Mouse (Mus musculus) forebrain, embryonic 14.5 days (tissue): ENCODE data around the gene Ska3. TPM values are rescaled to one million over a fixed set of nuclear protein-coding genes. Genes with fewer than 3 reads are reported as not detected.
A peak's percentile ranks its signal among the peaks of the same experiment; 100 is the strongest.
"Not testable (repeated sequence)": the region's sequence is repeated elsewhere in the genome, so short reads cannot be mapped to it uniquely, and the experiment has no call there.

Experiments
- ATAC-seq: fragments of 200-750 bp; cut with Nextera tagmentation; 2 replicates; pipeline ENCODE4 v1.8.0; 2017; ENCODE audit warnings: mild to moderate bottlenecking, moderate library complexity
- DNase-seq: peaks from one replicate; pipeline ENCODE4 v3.0.0-alpha.2; 2015; ENCODE audit warnings: low spot score
- H3K27ac ChIP-seq: fragments of 300-500 bp; sonication (generic); 2 replicates; pipeline ENCODE4 v1.5.1; 2014; ENCODE audit warnings: low read depth, mild to moderate bottlenecking, control low read depth, low read length, moderate library complexity
- H3K27me3 ChIP-seq: fragments of 300-500 bp; sonication (generic); replicated peaks from 2 replicates; pipeline ENCODE4 v1.6.1; 2014; ENCODE audit warnings: low read length, control low read depth, mixed read lengths; ENCODE audit not compliant: control insufficient read depth, insufficient read depth
- H3K36me3 ChIP-seq: fragments of 300-500 bp; sonication (generic); 2 replicates; pipeline ENCODE4 v1.6.1; 2014; ENCODE audit warnings: low read length, control low read depth; ENCODE audit not compliant: control insufficient read depth, insufficient read depth
- H3K4me1 ChIP-seq: fragments of 300-500 bp; sonication (generic); 2 replicates; pipeline ENCODE4 v1.6.1; 2014; ENCODE audit warnings: antibody characterized with exemption, low read length, control low read depth; ENCODE audit not compliant: control insufficient read depth, insufficient read depth
- H3K4me2 ChIP-seq: fragments of 300-500 bp; sonication (generic); 2 replicates; pipeline ENCODE4 v1.6.1; 2014; ENCODE audit warnings: mild to moderate bottlenecking, control low read depth, low read length
- H3K4me3 ChIP-seq: fragments of 300-500 bp; sonication (generic); 2 replicates; pipeline ENCODE4 v1.5.1; 2014; ENCODE audit warnings: low read depth, low read length, control low read depth
- H3K9ac ChIP-seq: fragments of 300-500 bp; sonication (generic); 2 replicates; pipeline ENCODE4 v1.6.1; 2014; ENCODE audit warnings: mild to moderate bottlenecking, low read length, control low read depth, moderate library complexity
- H3K9me3 ChIP-seq: fragments of 300-500 bp; sonication (generic); replicated peaks from 2 replicates; pipeline ENCODE4 v1.6.1; 2016; ENCODE audit warnings: low read length, control low read depth, mixed read lengths; ENCODE audit not compliant: control insufficient read depth
- WGBS: fragments of 180-500 bp; shearing (Covaris S2); extraction: QIAGEN DNeasy Blood & Tissue Kit; methylation state at CpG from one replicate; pipeline ENCODE4 v1.1.7; 2014; 5-methylcytosine and 5-hydroxymethylcytosine counted together
- polyA plus RNA-seq: library from polyadenylated mRNA; unstranded; fragments of >200 nt; fragmentation: Nextera tagmentation; extraction: Ambion mirVana; gene quantifications from 2 replicates; pipeline ENCODE4 v1.2.1, GENCODE M21; 2014

Gene Ska3
- polyA plus RNA-seq = 11.5 and 11.9 TPM in 2 replicates

DNA sequence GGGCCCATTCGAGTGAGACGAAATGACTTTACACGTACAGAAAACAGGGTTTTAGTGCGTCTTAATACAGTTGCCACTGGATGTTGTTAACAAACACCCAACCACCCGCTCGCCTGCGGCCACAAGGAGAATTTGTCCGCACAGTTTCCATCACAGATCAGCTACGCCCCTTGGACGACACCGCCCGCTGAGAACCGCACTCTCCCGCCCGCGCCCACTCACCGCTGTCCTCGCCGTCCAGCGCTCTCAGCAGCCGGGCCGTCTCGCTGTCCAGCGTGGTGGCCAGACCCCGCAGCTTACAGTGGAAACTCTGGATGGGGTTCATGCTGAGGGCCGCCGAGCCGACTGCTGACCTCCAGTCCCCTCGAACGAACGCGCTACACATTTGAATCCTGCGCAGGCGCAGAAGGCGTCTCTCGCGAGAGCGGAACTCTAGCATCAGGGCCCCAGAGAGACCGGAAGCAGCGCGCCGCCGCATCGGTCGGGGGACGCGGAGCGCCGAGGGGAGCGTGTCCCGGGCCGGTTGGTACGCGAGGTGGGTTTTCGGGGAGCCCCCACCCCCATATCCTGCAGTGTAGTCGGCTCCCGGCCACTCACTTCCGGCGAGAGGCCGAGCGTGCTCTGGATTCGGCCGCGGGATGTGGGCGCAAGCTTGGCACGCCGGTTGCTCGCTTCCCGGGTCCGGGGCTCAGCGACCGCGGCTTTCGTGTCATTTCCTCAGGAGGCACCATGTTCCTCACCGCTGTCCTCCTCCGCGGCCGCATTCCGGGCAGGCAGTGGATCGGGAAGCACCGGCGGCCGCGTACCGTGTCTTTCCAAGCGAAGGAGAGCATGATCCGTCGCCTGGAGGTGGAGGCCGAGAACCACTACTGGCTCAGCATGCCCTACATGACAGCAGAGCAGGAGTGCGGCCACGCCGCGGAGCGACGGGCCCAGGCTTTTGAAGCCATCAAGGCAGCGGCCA is at the start of gene Ska3, which contains the start of gene Mrpl57:
Ska3 (minus strand) TSS at position 398 of the 964 bp plus-strand sequence.
Mrpl57 (plus strand) TSS at position 447 of the 964 bp plus-strand sequence.
- ATAC-seq (peak; percentile 98), DNase-seq (peak; percentile 97)
- Histone ChIP-seq H3K4me1 (peaks cover 7% of the 10 kb centered on the region; the same call in 1 of the 2 replicates), H3K36me3 (peaks cover 11% of the 10 kb centered on the region), H3K27ac (peak within 1 kb of the TSS; percentile 90), H3K27me3 (no peaks in the 10 kb centered on the region), H3K9me3 (no peaks in the 10 kb centered on the region), H3K4me3 (peak within 1 kb of the TSS; percentile 82), H3K9ac (peak within 1 kb of the TSS; percentile 92), H3K4me2 (peak within 1 kb of the TSS; percentile 60)
- under 1% methylated on average over 93 of the region's 96 CpGs for WGBS

DNA sequence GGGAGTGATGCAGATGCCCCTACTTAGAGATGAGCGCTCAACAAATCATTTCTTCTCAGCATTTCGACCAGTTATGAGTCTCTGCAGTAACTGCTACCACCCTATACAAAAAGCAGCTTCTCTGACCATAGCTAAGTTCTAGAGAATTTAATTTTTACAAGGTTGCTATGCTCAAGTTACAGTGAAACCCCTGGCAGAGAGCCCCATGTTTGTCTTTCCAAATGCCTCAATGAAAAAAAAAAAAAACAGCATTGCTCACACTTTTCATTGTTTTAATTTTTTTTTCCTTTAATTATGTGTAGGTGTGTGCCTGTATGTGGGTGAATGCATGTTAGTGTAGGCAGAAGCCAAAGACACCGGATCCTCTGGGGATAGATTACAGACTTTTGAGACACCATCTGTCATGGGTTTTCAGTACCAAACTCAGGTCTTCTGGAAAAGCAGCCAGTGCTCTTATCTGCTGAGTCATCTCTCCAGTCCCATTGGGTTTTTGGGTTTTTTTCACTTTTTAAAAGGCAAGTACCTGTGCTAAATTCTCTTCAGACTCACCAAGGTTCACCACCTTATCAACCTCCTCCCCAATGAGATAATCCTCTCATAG is 40.8 kb upstream of the Ska3 start:
- 90% methylated on average over 3 of the region's 3 CpGs for WGBS
- H3K4me2 ChIP-seq = no peak overlapping the region
- no peak overlapping the region for H3K4me3 ChIP-seq
- no peaks in the 10 kb centered on the region for H3K27me3 ChIP-seq
- no peaks in the 10 kb centered on the region for H3K4me1 ChIP-seq
- no peak overlapping the region for H3K9ac ChIP-seq
- ATAC-seq (no peak), DNase-seq (no peak)
- H3K9me3 ChIP-seq = no peaks in the 10 kb centered on the region
- no peak overlapping the region for H3K27ac ChIP-seq
- H3K36me3 ChIP-seq = peaks cover 54% of the 10 kb centered on the region

DNA sequence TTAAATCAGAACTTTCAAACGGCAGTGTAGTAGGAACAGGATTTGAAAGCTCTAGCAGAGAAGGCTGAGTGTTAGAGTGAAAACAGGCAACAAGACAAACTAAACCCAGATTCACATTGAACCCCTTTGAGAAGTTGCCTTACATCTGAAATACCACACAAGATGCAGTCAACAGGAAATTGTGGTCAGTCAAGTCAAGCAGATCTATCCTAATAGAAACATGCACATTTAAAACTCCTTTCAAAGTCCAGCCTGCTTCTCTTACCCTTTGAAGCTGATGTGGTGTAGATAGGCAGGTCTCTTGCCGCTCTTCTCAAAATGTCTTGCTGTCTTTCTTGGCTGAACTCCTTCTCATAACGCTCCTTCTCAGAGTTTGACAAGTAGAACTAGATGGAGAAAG is 39.3 kb upstream of the Ska3 start:
- H3K36me3 ChIP-seq = peaks cover 64% of the 10 kb centered on the region
- 90% methylated on average over 3 of the region's 3 CpGs for WGBS
- no peak for ATAC-seq

DNA sequence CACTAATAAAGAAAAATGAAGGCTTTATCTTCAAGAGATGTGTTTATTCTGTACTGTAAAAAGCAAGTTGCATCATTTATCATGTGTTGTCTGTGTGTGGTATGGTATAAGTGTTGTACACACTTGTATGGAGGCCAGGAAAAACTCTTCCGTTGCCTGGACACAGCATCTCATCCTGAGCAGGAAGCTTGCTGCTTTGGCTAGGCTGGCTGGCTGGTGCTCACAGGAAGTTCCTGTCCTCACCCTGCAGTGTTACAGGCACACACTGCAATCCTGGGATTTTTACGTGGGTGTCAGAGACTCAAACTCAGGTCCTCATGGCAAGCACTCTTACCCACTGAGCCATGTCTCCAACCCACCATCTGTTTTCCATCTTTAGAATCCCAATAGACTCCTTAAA is 37.1 kb upstream of the Ska3 start:
- H3K4me2 ChIP-seq = no peak overlapping the region

More for the DNA sequence above, 39.3 kb upstream of the Ska3 start:
- Histone ChIP-seq H3K27ac (no peak overlapping the region), H3K27me3 (no peaks in the 10 kb centered on the region), H3K4me3 (no peak overlapping the region), H3K4me2 (no peak overlapping the region), H3K9ac (no peak overlapping the region), H3K4me1 (no peaks in the 10 kb centered on the region), H3K9me3 (no peaks in the 10 kb centered on the region)
- DNase-seq = no peak

DNA sequence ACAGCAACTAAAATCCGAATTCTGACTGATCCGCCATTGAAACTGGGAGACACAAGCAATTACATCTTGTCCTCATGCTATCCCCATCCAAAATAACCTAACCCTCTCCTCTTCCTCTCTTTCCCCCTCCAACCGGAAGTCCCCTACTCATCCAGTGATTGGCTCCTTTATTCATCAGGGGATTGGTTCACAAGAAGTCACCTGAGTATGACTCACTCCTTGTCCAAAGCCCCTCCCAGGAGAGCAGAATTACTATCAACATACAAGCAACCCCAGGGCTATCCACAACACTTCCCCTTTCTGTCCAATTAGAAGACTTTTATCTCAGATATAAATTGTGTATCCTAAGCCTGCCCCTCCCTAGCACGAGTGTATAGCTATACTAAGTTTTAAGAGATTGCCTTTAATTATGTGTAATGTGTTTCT is 36.0 kb upstream of the Ska3 start:
- Histone ChIP-seq H3K9ac (no peak overlapping the region), H3K27me3 (no peaks in the 10 kb centered on the region)
- WGBS = 94% methylated on average over 4 of the region's 4 CpGs

More for the DNA sequence above, 37.1 kb upstream of the Ska3 start:
- no peaks in the 10 kb centered on the region for H3K9me3 ChIP-seq
- H3K27ac ChIP-seq = no peak overlapping the region
- H3K27me3 ChIP-seq = no peaks in the 10 kb centered on the region
- DNase-seq = no peak
- ATAC-seq = no peak
- H3K4me3 ChIP-seq = no peak overlapping the region
- no peak overlapping the region for H3K9ac ChIP-seq
- WGBS = 88% methylated on average over 2 of the region's 2 CpGs
- no peaks in the 10 kb centered on the region for H3K4me1 ChIP-seq
- peaks cover 52% of the 10 kb centered on the region for H3K36me3 ChIP-seq

DNA sequence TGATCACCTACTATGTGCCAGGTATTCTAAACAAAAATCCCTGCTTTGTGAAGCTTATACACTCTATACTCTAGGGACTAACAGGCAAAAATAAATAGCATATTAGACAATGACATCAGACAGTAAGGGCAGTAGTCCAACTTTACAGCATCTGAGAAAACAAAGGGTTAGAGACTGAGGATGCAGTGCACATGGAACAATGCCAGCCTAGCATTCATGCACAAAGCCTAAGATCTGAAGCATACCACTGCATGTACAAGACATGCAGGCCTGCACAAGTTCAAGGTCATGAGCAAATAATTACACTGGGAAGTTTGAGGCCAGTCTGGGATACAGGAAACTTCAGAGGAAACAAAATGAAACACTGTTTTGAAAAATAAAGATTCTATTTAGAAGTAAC is 33.5 kb upstream of the Ska3 start:
- Histone ChIP-seq H3K4me2 (no peak overlapping the region), H3K4me1 (no peaks in the 10 kb centered on the region), H3K4me3 (no peak overlapping the region), H3K9ac (no peak overlapping the region), H3K27ac (no peak overlapping the region), H3K27me3 (no peaks in the 10 kb centered on the region), H3K36me3 (peaks cover 43% of the 10 kb centered on the region), H3K9me3 (no peaks in the 10 kb centered on the region)
- ATAC-seq (no peak), DNase-seq (no peak)

More for the DNA sequence above, 36.0 kb upstream of the Ska3 start:
- H3K9me3 ChIP-seq = no peaks in the 10 kb centered on the region
- H3K27ac ChIP-seq = no peak overlapping the region
- H3K4me2 ChIP-seq = no peak overlapping the region
- no peak overlapping the region for H3K4me3 ChIP-seq
- H3K4me1 ChIP-seq = no peaks in the 10 kb centered on the region
- ATAC-seq (no peak), DNase-seq (no peak)
- H3K36me3 ChIP-seq = peaks cover 52% of the 10 kb centered on the region

DNA sequence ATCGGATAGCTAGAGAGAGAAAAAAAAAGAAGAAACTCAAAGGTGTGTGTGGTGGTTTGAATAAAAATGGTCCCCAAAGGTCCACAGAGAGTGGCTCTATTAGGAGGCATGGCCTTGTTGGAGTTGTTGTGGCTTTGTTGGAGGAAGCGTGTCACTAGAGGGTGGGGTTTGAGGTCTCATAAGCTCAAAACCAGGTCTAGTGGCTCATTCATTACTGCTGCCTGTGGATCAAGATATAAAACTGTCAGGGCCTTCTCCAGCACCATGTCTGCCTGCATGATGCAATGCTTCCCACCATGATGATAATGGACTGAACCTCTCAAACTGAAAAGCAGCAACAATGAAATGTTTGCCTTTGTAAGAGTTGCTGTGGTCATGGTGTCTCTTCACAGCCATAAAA is 32.6 kb upstream of the Ska3 start:
- Histone ChIP-seq H3K27ac (no peak overlapping the region), H3K9ac (no peak overlapping the region), H3K4me2 (no peak overlapping the region), H3K27me3 (no peaks in the 10 kb centered on the region), H3K9me3 (no peaks in the 10 kb centered on the region), H3K4me1 (no peaks in the 10 kb centered on the region), H3K4me3 (no peak overlapping the region), H3K36me3 (peaks cover 34% of the 10 kb centered on the region)
- DNase-seq (no peak), ATAC-seq (no peak)
- WGBS = 95% methylated on average over 2 of the region's 2 CpGs

DNA sequence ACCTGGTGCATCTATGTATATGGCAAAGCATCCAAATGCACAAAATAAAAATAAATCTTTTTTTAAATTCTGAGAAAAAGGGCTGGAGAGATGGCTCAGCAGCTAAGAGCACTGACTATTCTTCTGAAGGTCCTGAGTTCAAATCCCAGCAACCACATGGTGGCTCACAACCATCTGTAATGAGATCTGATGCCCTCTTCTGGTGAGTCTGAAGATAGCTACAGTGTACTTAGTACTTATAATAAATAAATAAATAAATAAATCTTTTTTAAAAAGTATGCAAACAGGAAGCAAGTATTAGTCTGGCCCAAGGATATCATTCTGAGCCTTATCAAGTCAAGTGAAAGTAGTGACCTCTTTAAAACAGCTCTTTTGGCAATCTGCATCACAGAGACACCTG is 30.1 kb upstream of the Ska3 start:
- not testable (repeated sequence) for H3K9me3 ChIP-seq, H3K9ac ChIP-seq, H3K4me3 ChIP-seq, H3K27me3 ChIP-seq, H3K4me2 ChIP-seq, H3K27ac ChIP-seq, DNase-seq, H3K4me1 ChIP-seq, ATAC-seq
- H3K36me3 ChIP-seq = peaks cover 29% of the 10 kb centered on the region

DNA sequence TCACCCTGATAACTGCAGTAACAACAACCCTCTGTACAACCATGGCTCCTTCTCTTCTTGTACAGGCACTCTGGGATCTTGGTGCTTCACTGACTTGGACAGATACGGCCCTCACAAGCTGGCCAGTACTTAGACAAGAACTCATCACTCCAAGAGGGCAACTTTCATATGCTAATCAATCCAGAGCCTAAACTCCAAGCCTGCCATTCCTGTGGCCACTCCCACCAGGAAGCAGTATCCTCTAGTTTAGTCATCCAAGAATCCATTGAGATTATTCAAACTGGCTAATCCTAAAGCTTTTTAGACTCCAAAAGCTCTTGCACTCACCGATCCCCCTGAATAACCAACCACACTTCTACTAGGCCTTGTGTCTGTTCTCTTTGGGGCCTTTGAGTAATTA is 27.0 kb upstream of the Ska3 start:
- Histone ChIP-seq H3K9me3 (no peaks in the 10 kb centered on the region), H3K27ac (no peak overlapping the region), H3K4me1 (no peaks in the 10 kb centered on the region), H3K27me3 (no peaks in the 10 kb centered on the region), H3K36me3 (peaks cover 29% of the 10 kb centered on the region), H3K9ac (no peak overlapping the region), H3K4me2 (no peak overlapping the region), H3K4me3 (no peak overlapping the region)
- no peak for ATAC-seq
- DNase-seq = no peak
- 70% methylated on average over 2 of the region's 2 CpGs for WGBS
